Mouse (Mus musculus): ENCODE data around the gene Guk1. TPM values are rescaled to one million over a fixed set of nuclear protein-coding genes. Genes with fewer than 3 reads are reported as not detected.
A peak's percentile ranks its signal among the peaks of the same experiment; 100 is the strongest.
"Not testable (repeated sequence)": the region's sequence is repeated elsewhere in the genome, so short reads cannot be mapped to it uniquely, and the experiment has no call there.

Gene Guk1
- polyA plus RNA-seq, 1 experiment from 2014 or later: 248 TPM

GRCm38 (mm10) chr11:59216955-59217354 is 24.9 kb upstream of the Guk1 start:
- DNase-seq (ENCODE audit: low spot score): no peak
- Histone ChIP-seq H3K4me1 (replicated peaks; ENCODE audit: control insufficient read depth, insufficient read depth, low read length) (no peaks in the 10 kb centered on the region), H3K27me3 (ENCODE audit: control insufficient read depth, insufficient read depth, low read length) (no peaks in the 10 kb centered on the region), H3K4me3 (replicated peaks; ENCODE audit: low read length) (no peak overlapping the region), H3K9me3 (ENCODE audit: control insufficient read depth, low read length) (no peaks in the 10 kb centered on the region), H3K36me3 (replicated peaks; ENCODE audit: control insufficient read depth, insufficient read depth) (peaks cover 18% of the 10 kb centered on the region), H3K9ac (no peak overlapping the region), H3K27ac (no peak overlapping the region), H3K4me2 (replicated peaks) (no peak overlapping the region)
- ATAC-seq (ENCODE audit: low FRiP score): no peak
- 88% methylated on average over 3 of the region's 3 CpGs for WGBS

- DNase-seq (ENCODE audit: low spot score) (no peak), ATAC-seq (ENCODE audit: low FRiP score) (no peak)
- H3K36me3 ChIP-seq (replicated peaks; ENCODE audit: control insufficient read depth, insufficient read depth): peaks cover 46% of the 10 kb centered on the region
- H3K27me3 ChIP-seq (ENCODE audit: control insufficient read depth, insufficient read depth, low read length): no peaks in the 10 kb centered on the region
- no peak overlapping the region for H3K9ac ChIP-seq
- H3K9me3 ChIP-seq (ENCODE audit: control insufficient read depth, low read length): no peaks in the 10 kb centered on the region
- no peak overlapping the region for H3K27ac ChIP-seq
- H3K4me2 ChIP-seq (replicated peaks): no peak overlapping the region
- WGBS: 92% methylated on average over 12 of the region's 12 CpGs
- H3K4me1 ChIP-seq (replicated peaks; ENCODE audit: control insufficient read depth, insufficient read depth, low read length): peaks cover 12% of the 10 kb centered on the region
- no peak overlapping the region for H3K4me3 ChIP-seq (replicated peaks; ENCODE audit: low read length)
Observed at GRCm38 (mm10) chr11:59212892-59213494, 21.0 kb upstream of the Guk1 start.

DNA sequence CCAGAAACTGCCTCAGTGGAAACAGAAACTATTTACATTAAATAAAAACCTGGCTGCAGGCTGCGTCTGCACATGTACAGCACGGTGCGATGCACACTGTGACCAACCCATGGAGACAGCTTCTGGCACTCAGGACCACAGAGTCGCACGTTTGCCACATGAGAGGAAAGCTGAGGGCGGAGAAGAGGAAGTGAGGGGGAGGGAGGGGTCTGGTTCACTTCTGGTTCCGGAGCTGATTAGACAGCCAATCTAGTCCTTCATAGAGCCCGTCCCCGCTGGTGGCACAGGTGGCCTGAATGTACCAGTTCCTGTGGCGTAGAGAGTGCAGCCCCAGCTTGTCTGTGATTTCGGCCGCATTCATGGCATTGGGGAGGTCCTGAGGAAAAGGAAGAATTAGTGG is 20.3 kb upstream of the Guk1 start:
- H3K9me3 ChIP-seq (ENCODE audit: control insufficient read depth, low read length); ATAC-seq (ENCODE audit: low FRiP score); H3K27me3 ChIP-seq (ENCODE audit: control insufficient read depth, insufficient read depth, low read length); H3K4me3 ChIP-seq (replicated peaks; ENCODE audit: low read length); DNase-seq (ENCODE audit: low spot score); H3K27ac ChIP-seq; H3K4me2 ChIP-seq (replicated peaks); H3K9ac ChIP-seq: not testable (repeated sequence)
- 85% methylated on average over 12 of the region's 12 CpGs for WGBS
- H3K4me1 ChIP-seq (replicated peaks; ENCODE audit: control insufficient read depth, insufficient read depth, low read length): peaks cover 17% of the 10 kb centered on the region
- H3K36me3 ChIP-seq (replicated peaks; ENCODE audit: control insufficient read depth, insufficient read depth): peaks cover 47% of the 10 kb centered on the region

GRCm38 (mm10) chr11:59211561-59211960 is 19.5 kb upstream of the Guk1 start:
- peaks cover 17% of the 10 kb centered on the region for H3K4me1 ChIP-seq (replicated peaks; ENCODE audit: control insufficient read depth, insufficient read depth, low read length)
- H3K27me3 ChIP-seq (ENCODE audit: control insufficient read depth, insufficient read depth, low read length); ATAC-seq (ENCODE audit: low FRiP score); DNase-seq (ENCODE audit: low spot score); H3K9me3 ChIP-seq (ENCODE audit: control insufficient read depth, low read length); H3K9ac ChIP-seq; H3K27ac ChIP-seq; H3K4me3 ChIP-seq (replicated peaks; ENCODE audit: low read length); H3K4me2 ChIP-seq (replicated peaks): not testable (repeated sequence)
- H3K36me3 ChIP-seq (replicated peaks; ENCODE audit: control insufficient read depth, insufficient read depth): peaks cover 53% of the 10 kb centered on the region
- WGBS: 93% methylated on average over 8 of the region's 9 CpGs

- ATAC-seq (ENCODE audit: low FRiP score) (no peak), DNase-seq (ENCODE audit: low spot score) (no peak)
- H3K27ac ChIP-seq: no peak overlapping the region
- H3K9ac ChIP-seq: no peak overlapping the region
- no peaks in the 10 kb centered on the region for H3K27me3 ChIP-seq (ENCODE audit: control insufficient read depth, insufficient read depth, low read length)
- no peak overlapping the region for H3K4me3 ChIP-seq (replicated peaks; ENCODE audit: low read length)
- peaks cover 68% of the 10 kb centered on the region for H3K36me3 ChIP-seq (replicated peaks; ENCODE audit: control insufficient read depth, insufficient read depth)
- H3K4me1 ChIP-seq (replicated peaks; ENCODE audit: control insufficient read depth, insufficient read depth, low read length): peaks cover 17% of the 10 kb centered on the region
- WGBS: 88% methylated on average over 4 of the region's 4 CpGs
- H3K9me3 ChIP-seq (ENCODE audit: control insufficient read depth, low read length): no peaks in the 10 kb centered on the region
- H3K4me2 ChIP-seq (replicated peaks): no peak overlapping the region
Observed at GRCm38 (mm10) chr11:59210020-59210419, 18.0 kb upstream of the Guk1 start.

DNA sequence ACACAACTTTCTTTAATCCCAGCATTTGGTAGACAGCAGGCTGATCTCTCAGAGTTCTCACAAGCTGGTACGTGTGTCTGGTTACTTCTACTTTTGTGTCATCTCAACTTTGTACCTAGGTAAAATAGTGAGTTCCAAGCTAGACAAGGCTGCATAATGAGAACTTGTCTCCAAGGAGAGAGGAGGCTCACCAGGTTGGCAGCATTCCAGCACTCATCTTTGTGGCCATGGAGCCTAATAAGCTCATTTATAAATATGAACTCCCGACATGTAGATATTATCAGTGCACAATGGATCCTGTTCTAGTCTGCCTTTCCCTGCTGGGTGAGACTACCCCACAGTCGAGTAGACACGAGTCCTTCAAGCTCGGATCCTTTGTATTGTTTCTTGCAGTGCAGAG is 17.6 kb upstream of the Guk1 start:
- Histone ChIP-seq H3K9ac (no peak overlapping the region), H3K27me3 (ENCODE audit: control insufficient read depth, insufficient read depth, low read length) (no peaks in the 10 kb centered on the region), H3K4me2 (replicated peaks) (peak overlapping the region; percentile 91), H3K9me3 (ENCODE audit: control insufficient read depth, low read length) (no peaks in the 10 kb centered on the region), H3K4me3 (replicated peaks; ENCODE audit: low read length) (peak overlapping the region; percentile 69; the same call in 1 of the 2 replicates), H3K36me3 (replicated peaks; ENCODE audit: control insufficient read depth, insufficient read depth) (peaks cover 70% of the 10 kb centered on the region), H3K4me1 (replicated peaks; ENCODE audit: control insufficient read depth, insufficient read depth, low read length) (peaks cover 17% of the 10 kb centered on the region), H3K27ac (no peak overlapping the region)
- ATAC-seq (ENCODE audit: low FRiP score) (no peak), DNase-seq (ENCODE audit: low spot score) (no peak)
- WGBS: 58% methylated on average over 5 of the region's 5 CpGs

GRCm38 (mm10) chr11:59209003-59209441 is 17.0 kb upstream of the Guk1 start:
- Histone ChIP-seq H3K4me2 (replicated peaks) (peak overlapping the region; percentile 91), H3K9me3 (ENCODE audit: control insufficient read depth, low read length) (no peaks in the 10 kb centered on the region), H3K36me3 (replicated peaks; ENCODE audit: control insufficient read depth, insufficient read depth) (peaks cover 72% of the 10 kb centered on the region), H3K4me3 (replicated peaks; ENCODE audit: low read length) (peak overlapping the region; percentile 69), H3K4me1 (replicated peaks; ENCODE audit: control insufficient read depth, insufficient read depth, low read length) (peaks cover 17% of the 10 kb centered on the region), H3K27me3 (ENCODE audit: control insufficient read depth, insufficient read depth, low read length) (no peaks in the 10 kb centered on the region), H3K27ac (peak overlapping the region; percentile 87), H3K9ac (peak overlapping the region; percentile 77)
- WGBS: 12% methylated on average over 18 of the region's 18 CpGs
- DNase-seq (ENCODE audit: low spot score): peak; percentile 49
- peak; percentile 63 for ATAC-seq (ENCODE audit: low FRiP score)

DNA sequence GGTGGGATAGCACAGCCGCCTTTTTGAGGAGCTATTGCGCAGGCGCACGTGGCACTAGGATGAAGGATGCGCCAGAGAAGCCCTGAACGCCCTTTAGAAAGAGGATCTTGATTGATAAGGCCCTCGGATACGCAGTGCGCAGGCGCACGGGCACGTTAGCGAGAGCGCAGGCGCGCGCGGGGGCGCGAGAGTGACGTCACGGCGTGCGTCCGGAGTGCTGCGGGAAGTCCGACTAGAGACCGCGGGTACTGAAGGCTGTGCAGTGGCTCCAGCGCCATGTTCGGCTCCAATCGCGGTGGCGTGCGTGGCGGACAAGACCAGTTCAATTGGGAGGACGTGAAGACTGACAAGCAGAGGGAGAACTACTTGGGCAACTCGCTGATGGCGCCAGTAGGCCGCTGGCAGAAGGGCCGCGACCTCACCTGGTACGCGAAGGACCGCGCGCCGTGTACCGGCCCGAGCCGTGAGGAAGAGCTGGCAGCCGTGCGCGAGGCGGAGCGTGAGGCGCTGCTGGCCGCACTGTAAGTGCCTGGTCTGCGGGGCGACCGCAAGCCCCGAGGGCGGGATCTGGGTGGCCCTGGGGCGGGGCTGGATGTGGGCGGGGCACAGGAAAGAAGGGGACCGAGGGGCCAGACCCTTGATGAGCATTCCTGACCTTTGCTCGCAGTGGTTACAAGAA is 16.3 kb upstream of the Guk1 start, which contains the start of gene 2310033P09Rik:
Gene 2310033P09Rik, plus strand, starts transcription at position 169 of the 679 bp plus-strand sequence.
- no peaks in the 10 kb centered on the region for H3K9me3 ChIP-seq (ENCODE audit: control insufficient read depth, low read length)
- ATAC-seq (ENCODE audit: low FRiP score): peak; percentile 88
- H3K36me3 ChIP-seq (replicated peaks; ENCODE audit: control insufficient read depth, insufficient read depth): peaks cover 72% of the 10 kb centered on the region
- H3K9ac ChIP-seq: peak within 1 kb of the TSS; percentile 77
- peaks cover 17% of the 10 kb centered on the region for H3K4me1 ChIP-seq (replicated peaks; ENCODE audit: control insufficient read depth, insufficient read depth, low read length)
- DNase-seq (ENCODE audit: low spot score): peak; percentile 100
- no peaks in the 10 kb centered on the region for H3K27me3 ChIP-seq (ENCODE audit: control insufficient read depth, insufficient read depth, low read length)
- peak within 1 kb of the TSS; percentile 69 for H3K4me3 ChIP-seq (replicated peaks; ENCODE audit: low read length)
- H3K27ac ChIP-seq: peak within 1 kb of the TSS; percentile 87
- under 1% methylated on average over 65 of the region's 67 CpGs for WGBS
- peak within 1 kb of the TSS; percentile 91 for H3K4me2 ChIP-seq (replicated peaks)

DNA sequence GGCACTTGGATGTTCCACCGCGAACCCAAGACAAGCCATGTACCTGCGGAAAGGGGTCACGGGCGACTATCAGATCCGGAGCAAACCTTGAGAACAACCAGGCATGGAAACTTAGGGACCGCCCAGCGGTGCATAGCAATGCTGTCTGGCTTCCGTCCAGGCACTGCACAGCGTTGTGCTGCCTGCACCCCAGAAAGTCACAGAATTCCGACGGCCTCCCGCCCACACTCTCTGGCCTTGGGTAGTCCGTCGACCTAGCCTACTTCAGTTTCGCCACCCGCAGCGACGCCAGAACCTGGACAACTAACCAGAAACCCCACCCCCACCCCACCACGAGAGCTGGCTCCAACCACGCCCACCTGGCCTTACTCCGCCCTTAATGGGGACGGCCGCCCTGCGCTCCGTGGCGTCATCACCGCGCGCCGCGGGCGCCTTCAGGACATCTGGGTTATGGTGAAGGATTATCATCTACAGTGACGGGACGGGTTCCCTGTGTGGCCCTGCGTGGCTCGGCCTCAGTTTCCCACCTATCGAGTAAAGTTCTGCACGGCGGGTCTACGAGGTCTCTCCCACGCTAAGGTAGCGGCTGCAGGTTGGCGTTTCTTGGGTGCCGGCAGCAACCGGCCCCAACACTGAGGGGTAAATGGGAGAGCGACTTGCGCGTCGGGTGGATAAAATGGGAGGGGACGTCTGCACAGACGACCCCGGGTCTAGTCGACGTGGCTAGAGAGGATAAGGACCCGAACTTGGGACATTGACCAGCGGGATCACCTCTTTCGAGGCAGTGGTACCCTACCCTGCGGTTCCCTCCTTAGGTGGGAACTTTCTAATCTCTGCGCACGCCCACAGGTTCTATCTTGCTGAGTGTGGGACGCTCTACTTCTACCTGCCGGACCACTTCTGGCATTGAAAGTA is 10.3 kb upstream of the Guk1 start, which contains the start of gene Mrpl55:
Gene Mrpl55, plus strand, starts transcription at position 406 of the 915 bp plus-strand sequence.
- peak; percentile 97 for DNase-seq (ENCODE audit: low spot score)
- H3K9ac ChIP-seq: peak within 1 kb of the TSS; percentile 80
- peak within 1 kb of the TSS; percentile 91 for H3K4me2 ChIP-seq (replicated peaks)
- H3K9me3 ChIP-seq (ENCODE audit: control insufficient read depth, low read length): no peaks in the 10 kb centered on the region
- H3K4me3 ChIP-seq (replicated peaks; ENCODE audit: low read length): peak within 1 kb of the TSS; percentile 83
- no peaks in the 10 kb centered on the region for H3K27me3 ChIP-seq (ENCODE audit: control insufficient read depth, insufficient read depth, low read length)
- ATAC-seq (ENCODE audit: low FRiP score): peak; percentile 93
- whole genome bisulfite sequencing: under 1% methylated on average over 63 of the region's 63 CpGs
- peaks cover 35% of the 10 kb centered on the region for H3K36me3 ChIP-seq (replicated peaks; ENCODE audit: control insufficient read depth, insufficient read depth)
- H3K4me1 ChIP-seq (replicated peaks; ENCODE audit: control insufficient read depth, insufficient read depth, low read length): peaks cover 15% of the 10 kb centered on the region
- peak within 1 kb of the TSS; percentile 65 for H3K27ac ChIP-seq

Data from hindbrain, embryonic 14.5 days (tissue).